Mouse (Mus musculus) megakaryocyte, embryonic 14.5 days (primary cell): Measurements from ENCODE around the gene Nfib.

Source experiments
- FLI1 ChIP-seq: IDR thresholded peaks from 2 replicates; pipeline ENCODE4 v1.6.1; 2012; ENCODE audit warnings: low read length, inconsistent platforms, mixed read lengths
- GATA1 ChIP-seq: IDR thresholded peaks from 3 replicates; pipeline ENCODE4 v1.6.1; 2012; ENCODE audit warnings: mixed read lengths, low read length, inconsistent platforms, borderline replicate concordance

- TF ChIP-seq GATA1, result no peak
- TF ChIP-seq FLI1, result no peak
Measured at GRCm38 (mm10) chr4:82543398-82543740, 162.2 kb downstream of the Nfib start.
